Mouse (Mus musculus) kidney, adult 10 weeks (tissue): ENCODE measurements around the gene Tbc1d32. TPM values are rescaled to one million over a fixed set of nuclear protein-coding genes. Genes with fewer than 3 reads are reported as not detected.

ENCODE experiments used
- polyA plus RNA-seq: library from polyadenylated mRNA; stranded (reverse); fragments of 350-450 nt; fragmentation: Illumina TruSeq; extraction: RNeasy Lipid Tissue Mini Kit (QIAGEN cat#74804); gene quantifications from one replicate; pipeline ENCODE4 v1.2.3, GENCODE M21; 2014; ENCODE audit warnings: low read depth, low replicate concordance

Gene Tbc1d32
- 19.9 TPM for polyA plus RNA-seq

DNA sequence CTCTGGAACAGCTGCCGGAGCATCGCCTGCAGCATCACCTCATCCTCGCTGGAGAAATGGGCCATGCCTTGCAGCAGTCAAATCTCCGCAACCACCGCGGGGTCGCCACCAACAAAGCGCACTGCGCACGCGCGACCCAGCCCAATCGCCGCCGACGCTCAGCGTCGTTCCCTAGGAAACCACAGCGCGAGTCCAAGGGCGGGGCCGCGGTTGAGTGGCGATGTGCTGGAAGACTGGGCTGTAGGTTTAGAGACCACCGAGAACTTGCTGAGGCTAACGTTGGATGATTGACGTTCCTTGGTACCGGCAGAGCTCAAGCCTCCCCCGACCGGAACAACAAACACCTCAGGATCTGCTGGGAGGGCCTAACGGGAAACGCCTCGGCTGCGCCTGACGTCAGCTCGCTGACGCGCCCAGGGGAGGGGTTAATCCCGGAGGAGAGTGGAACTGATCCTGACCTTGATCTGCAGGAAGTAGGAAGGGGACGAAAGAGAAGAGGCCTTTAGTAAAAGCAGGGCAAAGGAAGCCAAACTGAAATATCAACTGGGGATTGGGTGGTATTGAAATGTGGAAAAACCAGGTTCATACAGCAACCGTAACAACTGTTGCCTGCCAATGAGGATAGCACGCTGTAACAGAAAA is at the start of gene Tbc1d32:
Gene Tbc1d32, minus strand, starts transcription at position 122 of the 642 bp plus-strand sequence.

DNA sequence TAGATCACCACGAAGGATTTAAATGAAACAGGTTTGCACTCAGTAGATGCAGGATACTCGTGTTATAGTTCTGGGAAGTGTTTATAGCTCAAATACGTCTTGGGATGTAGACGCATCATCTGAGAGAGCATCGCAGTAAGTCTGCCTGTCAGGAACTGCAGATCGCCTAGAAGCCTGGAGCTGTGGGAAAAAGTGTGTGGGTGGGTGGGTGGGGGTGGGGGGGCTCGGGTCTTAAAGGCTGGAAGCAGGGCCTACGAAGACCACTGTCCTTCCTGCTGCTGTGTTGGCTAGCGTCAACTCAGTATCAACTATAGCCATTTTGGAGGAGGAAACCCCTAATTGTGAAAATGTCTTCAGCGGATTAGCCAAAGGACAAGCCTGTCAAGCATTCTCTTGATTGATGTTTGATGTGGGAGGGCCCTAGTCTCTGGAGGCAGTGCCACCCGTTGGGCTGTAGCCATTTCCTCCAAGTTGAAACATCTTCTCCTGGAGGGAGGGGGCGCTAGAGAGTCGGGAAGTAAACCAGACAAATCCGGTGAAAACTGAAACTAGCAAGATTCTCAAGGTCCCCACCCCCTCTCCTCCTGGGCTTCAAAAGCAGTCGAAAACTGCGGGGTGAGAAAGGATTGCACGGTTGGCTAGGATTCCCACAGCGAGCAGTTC is 122.0 kb downstream of the Tbc1d32 start, which contains the start of gene Msl3l2:
Gene Msl3l2, plus strand, starts transcription at position 585 of the 663 bp plus-strand sequence.

Other genes with a start within 250 kb of the Tbc1d32 start
- gene Msl3l2, start 121.8 kb downstream of the Tbc1d32 start, polyA plus RNA-seq: 1.1 TPM
- gene Gja1, start 148.6 kb upstream of the Tbc1d32 start, polyA plus RNA-seq: 9.1 TPM